Mouse (Mus musculus) kidney, adult 9 months (tissue): ENCODE measurements around the gene Ssh2.

Experiments
- DNase-seq: peaks from one replicate; pipeline ENCODE4 v3.0.0; 2022

Gene Ssh2

DNA sequence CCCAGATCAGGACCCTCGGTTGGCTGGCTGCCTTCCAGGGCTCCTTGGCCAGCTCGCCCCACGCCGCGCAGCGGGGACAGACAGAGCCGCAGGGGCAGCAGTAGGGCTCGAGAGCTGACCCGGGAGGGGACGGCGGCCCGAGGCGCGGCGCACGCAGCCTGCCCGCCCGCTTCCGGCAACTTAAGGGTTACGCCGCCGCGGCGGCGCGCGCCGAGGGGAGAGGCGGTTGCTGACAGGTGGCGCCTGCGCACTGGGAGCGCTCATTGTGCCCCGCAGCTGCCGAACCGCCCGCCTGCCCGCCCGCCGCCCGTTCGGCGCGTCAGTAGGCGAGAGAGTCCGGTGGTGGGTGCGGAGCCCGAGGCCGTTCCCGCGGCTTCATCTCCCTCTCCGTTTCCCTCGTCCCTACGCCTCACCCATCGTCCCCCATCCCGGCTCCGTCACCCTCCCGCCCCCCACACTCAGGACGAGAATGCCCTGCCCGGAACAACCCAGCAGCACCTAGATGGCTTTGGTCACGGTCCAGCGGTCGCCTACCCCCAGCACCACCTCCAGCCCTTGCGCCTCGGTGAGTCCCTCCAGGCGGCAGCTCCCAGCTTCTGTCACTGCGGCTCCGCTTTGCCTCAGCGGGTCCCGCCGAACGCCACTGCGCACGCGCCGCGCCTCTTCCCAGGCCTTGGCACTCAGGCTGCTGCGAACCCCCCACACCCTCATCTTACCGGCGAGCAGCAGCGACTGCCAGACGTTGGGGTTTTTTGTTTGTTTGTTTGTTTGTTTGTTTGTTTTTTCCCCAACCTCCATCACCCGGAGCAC lies at the start of gene Ssh2:
TSS of gene Ssh2 (plus strand) at position 337 of the 810 bp plus-strand sequence.
- peak; percentile 81 for DNase-seq

DNA sequence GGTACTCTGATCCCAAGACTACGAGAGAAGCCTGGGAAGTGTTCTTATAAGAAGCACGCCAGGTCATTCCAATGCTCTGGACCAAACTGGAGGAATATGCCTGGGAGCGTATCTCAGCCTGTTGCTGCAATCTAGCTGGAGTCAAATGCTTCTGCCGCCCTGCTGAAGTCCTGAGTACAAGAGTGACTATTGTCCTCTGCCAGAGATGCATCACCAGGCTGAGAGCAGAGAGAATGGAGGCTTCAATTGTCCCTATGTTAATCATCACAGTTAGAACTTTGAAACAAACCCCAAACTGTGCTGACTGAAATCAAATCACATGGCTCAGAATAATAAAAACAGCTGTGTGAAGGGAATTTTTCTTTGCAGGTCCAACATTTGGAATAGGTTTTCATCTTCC lies 42.4 kb upstream of the Ssh2 start:
- DNase-seq, result no peak

DNA sequence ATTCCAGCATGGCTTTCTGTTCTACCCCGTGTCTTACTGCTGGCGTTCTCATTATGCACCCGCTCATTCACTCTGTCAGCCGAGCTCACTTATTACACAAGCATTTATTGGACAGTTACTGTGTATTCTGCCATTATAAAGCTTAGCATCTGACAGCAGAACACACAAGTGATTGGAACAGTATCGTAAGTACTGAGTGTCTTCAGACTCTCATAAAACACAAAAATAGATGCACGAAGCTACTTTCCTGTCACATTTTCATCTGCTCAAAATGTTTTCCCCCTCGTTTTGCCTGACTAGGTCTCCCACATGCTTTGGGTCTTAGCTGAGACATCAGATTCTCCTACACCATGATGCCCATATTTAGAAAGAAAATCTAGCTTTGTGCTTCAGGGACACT lies 41.6 kb upstream of the Ssh2 start:
- DNase-seq, result no peak

DNA sequence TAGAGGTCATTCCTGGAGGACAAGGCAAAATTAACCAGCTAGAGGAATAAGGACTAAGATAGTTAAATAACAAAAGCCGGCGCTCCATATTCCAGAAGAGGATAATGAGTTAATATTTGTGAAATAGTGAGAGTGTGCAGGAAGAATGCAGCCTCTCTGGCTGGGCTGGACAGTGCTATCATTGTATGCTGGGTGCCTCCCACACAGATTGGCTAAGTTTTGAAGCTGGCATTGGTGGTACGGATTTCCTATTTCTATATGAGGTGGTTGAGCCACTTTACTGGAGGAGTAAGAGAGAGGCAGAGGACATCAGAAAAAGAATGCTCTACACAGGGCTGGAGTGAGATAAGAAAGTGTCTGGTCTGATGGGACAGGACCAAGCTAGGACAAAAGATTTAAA lies 36.3 kb upstream of the Ssh2 start:
- no peak for DNase-seq

DNA sequence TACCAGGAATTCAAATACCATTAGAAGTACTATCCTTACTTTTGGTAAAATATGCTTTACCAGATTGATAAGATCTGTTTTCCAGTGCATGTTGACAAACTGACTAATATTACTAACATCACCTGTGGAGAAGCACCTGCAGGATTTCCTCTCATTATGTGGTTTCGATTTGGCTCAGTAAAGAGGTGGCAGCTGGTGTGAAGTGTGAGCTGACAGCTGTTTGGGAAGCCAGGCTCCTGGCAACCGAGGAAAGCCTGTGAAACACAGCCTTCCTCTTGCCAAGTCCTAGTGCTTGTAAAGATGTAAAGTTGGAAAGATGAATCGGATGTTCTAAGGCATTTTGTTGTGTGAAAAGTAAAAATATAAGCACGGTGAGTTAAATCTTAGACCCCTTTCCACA lies 35.2 kb upstream of the Ssh2 start:
- DNase-seq, result no peak

DNA sequence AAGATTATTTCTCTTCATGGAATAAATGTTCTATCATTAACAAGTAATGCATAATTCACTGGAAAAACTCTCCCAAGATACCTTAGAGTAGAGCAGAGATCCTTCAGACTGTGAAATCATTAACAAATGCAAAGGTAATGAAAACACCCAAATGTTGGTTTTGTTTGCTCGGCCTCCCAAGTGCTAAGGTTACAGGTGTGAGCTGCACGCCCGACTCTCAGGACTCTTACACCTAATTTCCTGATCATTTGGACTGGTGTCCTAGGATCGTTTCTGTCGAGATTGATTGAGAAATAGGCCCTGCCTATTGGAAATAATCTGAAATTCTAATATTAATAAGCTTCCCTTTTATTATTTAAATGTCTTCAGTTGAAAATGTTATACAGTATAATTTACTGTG lies 34.6 kb upstream of the Ssh2 start:
- peak; percentile 26 for DNase-seq

DNA sequence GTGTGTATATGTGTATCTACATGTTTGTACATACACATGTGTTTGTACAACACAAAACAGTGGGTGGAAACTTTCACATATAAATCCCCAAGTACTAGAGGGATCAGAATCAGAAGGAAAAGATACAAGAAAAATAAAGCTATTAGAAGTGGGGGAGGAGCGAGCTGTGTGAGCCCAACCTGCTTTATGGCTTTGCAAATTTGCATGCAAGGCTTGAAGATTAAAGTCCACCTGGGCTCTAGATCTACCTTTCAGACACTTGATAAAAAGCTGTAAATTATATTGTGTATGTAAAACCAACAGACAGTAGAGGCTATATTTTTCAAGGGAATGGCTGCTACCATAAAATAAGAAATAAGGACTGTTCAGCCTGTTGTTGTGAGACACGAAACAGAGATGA lies 34.0 kb upstream of the Ssh2 start:
- peak; percentile 35 for DNase-seq

DNA sequence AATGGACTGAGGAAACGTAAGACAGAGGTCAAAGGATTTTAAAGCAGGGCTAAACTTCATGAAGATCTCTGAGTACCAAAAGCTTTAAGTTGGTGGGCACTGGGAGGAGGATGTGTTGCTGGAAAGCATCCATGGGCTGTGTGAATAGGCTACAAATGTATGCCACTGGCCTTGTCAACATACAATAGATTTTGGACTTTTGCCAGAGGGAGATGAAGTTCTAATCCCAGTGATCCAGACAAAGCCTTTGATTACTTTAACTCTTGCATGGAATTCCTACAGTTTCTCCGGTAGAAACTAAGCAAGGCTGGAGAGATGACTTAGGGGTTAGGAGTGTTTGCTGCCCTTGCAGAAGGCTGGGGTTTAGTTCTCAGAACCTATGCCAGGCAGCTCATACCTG lies 33.5 kb upstream of the Ssh2 start:
- DNase-seq, result no peak

DNA sequence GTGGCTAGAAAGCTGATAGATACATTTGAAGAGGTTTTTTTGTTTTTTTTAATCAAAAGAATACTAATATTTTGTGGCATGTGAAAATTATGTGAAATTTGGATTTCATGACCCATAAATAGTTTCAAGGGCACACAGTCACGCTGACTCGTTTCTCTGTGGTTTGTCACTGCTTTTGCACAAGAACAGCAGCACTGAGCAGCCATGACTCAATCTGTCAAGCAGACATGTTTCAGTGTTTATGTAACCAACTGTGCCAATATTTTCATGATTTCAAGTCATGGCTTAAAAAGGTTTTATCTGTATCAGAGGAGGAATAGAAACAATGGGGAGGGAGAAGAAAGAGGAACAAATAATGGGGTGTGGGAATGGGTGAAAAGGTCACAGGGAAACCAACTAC lies 31.2 kb upstream of the Ssh2 start:
- no peak for DNase-seq

DNA sequence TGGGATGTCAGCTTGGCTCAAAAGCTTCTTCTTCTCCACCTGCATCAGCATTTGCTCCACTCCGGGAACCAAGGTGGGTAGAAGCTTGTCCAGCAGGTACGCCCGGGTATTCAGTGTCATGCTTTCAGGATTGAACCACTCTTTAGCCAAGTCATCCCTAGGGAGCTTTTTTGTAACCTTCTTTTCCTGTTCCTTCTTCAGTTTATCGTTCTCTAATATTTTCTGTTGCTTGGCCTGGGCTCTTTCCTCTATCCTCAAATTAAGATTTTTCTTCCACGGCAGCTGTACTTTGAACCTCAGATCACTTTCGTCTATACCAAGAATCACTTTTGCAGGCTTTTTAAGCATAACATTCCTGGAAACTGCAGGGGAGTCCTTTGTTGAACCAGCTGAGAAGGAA lies 27.2 kb upstream of the Ssh2 start, which contains the start of gene Efcab5:
TSS of gene Efcab5 (minus strand) at position 101 of the 400 bp plus-strand sequence.
- DNase-seq, result no peak

DNA sequence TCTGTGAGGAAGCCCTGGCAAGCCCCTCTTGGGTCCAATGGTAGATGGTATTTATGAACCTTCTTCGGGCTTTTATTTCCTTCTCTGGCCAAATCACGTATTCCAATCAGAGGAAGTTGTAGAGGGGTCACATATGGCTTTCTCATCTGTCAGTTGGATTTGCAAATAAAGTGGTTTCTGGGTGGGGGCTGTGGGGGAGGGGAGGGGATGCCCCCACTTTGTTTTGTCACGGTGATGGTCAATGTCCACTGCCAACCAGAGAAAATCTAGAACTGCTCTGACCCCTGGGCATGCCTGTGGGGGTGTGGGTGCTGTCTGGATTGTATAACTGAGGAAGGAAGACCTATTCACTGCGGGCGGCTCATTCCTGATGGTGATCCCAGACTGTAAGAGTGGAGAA lies 22.7 kb upstream of the Ssh2 start:
- DNase-seq, result no peak

DNA sequence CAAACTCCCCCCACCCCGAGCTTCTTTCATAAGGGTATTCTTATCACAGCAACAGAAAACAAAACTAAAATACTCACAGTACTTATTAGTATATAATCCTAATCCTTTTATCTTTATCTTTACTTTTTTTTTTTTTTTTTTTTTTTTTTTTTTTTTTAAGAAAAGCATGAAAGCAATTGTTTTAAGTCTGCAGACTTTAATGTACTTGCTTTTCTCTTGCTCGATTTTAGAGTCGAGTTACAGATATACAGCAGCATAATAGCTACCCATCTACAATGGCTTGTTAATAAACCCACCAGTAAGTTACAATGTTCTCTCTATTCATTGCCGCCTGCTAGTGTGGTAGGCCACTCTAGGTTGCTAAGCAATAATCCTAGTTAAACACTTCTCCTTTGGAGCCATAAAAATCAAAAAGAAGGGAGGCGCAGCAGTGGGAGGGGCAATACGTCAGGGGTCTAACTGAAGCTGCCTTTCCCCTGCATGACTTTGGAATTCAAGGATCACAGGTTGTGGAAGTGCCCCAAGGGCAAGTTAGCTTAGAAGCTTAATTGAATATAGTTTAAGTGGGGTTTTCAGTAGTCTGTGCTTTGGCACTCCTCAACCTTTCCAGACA lies 22.0 kb upstream of the Ssh2 start:
- DNase-seq, result peak; percentile 64

DNA sequence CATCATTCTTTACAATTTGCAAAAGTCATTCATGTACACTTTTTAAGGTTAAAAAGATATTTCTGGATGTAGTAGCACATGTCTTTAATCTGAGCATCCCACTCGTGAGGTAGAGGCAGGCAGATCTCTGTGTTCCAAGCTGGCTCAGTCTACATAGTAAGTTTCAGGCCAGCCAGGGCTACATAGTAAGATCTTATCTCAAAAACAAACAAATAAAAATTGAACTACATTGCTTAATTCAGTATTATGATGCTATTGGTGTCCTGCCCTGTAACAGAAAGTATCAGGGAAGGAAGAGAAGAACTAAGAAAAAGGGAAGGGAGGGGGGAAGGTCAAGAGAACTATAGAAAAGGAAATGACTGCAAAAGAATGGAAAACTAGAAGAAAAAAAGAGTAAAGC lies 21.3 kb upstream of the Ssh2 start:
- no peak for DNase-seq

DNA sequence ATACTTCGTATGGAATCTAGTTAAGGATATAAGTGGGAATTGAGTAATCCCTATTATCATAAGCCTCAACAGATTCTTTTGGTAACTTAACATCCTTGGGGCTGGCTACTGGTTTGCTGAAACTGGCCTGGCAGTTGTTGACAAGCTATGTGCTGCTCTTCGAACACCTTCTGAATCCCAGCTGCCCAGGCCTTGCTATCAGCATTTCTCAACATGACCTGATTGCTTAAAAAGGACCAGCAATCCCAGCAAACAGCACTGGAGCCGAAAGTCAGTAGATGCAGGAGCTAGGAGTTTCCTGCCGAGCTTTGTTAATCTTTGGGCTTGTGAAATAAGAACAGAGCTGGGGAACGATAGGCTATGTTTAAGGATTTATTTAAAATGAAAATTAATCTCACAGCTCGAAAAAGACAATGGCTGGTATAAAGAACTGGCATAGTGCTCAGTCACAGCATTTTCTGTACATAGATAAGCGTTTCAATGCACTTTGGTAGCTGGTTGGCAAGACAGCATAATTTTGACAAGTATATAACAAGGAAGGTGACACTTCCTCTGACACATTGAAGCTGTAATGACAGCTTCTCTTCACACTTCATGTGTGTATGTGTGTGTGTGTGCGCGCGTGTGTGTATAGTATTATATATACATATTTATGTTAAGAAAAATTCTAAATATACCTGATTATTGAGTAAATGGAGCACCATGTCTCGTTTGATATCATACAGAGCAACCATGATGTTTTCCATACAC lies 20.6 kb upstream of the Ssh2 start:
- no peak for DNase-seq

DNA sequence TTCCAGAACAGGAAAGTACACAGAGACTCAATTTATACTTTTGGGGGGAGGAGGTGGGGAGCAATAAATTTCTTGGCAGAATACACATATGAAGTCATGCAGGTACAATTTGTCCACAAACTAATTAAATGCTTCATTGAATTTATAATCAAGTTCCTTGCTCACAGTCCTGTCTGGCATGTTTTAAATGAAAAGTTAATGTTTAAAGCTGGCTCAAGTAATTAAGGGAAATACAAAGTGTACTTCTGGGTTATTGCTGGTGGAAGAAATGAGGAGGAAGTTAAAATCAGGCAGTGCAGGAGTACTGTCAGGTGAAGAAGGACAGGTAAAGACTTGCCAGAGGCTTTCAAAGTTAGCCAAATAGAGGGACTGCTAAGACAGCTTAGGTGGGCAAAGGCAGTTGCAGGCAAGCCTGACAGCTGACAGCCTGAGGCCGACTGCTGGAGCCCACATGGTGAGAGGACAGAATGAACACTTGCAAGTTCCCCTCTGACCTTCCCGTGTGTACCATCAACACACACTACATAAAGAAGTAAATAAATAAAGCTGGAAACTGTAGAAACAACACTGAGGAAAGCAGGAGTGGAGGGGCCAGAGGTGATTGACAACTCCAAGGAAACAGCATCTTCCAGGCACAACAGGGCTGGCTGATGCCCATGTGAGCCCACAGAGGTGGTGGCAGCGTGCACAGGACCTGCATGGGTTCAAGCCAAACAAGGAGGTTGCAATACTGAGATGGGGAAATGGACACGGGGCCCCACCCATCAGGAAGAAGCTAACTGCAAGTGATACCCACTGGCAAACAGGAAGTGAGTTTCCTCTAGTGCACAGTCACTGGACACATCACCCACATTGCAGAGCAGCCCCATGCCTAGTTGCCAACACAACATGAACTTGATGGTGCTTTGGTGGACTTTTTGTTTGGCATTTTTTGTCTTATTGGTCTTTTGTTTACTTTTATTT lies 19.6 kb upstream of the Ssh2 start:
- DNase-seq, result peak; percentile 81

DNA sequence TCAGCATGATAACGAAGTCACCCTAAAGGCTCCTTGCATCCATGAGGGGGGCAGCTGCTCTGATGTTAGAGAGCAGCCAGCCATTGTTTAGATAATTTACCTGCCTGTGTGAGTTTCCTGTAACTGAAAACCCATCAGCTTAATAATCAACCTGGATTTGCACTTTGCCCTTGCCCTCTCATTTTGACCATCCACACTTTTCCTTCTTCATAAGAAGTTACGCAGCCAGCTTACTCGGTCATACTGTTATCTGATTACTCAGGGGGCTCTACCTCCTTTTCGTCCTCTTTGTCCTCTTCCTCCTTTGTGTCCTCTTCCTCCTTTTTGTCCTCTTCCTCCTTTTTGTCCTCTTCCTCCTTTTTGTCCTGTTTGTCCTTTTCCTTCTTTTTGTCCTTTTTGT lies 16.5 kb upstream of the Ssh2 start:
- peak; percentile 89 for DNase-seq

DNA sequence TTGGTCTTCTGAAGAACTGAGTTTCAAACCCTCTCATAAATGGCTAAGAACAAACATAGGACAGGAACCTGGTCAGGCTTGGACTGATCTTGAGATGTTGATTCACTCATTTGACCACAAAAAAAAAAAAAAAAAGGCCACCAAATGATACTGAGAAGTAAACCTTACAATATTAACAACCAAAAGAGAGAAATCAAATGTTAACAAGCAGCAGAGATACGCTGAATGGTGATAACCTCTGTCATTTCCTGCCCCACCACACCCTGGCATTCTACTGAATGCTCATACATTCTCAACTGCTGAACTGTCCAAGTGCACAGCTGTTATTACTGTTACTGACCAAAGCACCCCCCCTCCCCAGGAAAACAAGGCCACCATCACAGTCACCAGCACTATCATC lies 15.4 kb upstream of the Ssh2 start:
- no peak for DNase-seq

DNA sequence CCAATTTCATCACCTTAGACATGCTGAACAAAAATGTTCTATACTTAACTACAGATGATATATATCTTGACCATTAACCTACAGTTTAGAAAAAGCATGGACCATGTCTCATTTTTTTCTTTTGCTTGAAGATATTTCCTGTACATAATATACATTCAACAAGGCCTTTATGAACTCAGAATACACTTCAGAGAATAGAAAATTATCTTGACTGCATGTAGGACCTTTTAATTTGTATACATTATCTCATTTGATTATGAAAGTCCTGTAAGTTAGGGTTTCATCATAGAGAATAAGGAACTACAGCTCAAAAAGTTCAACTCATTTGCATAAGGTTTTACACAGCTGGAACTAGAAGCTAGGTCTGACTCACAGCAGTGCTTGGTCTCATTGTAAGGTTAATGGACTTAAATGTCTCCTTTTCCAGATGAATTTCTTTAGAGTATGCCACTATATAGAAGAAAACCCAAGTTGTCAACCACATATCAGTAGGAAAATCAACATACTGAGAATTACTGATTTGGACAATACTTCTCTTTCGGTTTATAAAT lies 1.9 kb upstream of the Ssh2 start:
- DNase-seq, result no peak

DNA sequence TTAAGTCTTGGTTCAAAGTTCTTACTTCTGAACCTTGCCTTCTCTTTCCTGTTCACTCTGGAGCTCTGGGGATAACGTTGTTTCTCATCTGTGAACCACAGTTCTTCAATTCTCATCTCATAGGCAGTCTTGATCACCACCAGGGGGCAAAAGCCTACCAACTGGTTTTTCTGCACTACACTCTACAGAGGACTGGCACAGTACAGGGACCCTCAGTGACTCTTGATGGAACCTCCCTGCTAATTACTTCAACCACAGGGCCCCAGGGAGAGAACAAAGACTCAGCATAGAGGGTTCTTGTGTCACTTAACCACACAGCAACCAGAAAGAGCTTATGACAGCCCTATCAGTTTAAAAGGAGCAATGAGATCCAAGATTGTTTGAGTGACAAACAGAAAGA lies 1.3 kb upstream of the Ssh2 start:
- DNase-seq, result peak; percentile 87

DNA sequence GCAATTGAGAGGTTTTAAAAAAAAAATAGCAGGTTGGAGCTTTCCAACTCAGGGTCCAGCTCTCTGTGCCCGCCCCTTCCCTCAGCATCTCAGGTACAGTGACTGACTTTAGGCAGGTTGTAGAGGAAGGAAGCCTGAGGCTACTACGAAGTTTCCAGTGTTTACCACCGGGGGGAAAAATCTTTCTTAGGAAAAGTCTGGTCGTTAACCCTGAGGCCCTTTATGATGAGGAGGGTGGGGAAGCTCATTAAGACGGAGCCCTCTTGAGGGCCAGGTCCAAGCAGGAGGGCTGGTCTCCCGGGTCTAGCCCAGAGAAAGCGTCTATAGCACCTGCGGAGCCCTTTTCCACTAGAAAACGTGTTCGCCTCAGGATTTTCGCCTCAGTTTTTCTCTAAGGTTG lies 604 bp upstream of the Ssh2 start:
- no peak for DNase-seq

DNA sequence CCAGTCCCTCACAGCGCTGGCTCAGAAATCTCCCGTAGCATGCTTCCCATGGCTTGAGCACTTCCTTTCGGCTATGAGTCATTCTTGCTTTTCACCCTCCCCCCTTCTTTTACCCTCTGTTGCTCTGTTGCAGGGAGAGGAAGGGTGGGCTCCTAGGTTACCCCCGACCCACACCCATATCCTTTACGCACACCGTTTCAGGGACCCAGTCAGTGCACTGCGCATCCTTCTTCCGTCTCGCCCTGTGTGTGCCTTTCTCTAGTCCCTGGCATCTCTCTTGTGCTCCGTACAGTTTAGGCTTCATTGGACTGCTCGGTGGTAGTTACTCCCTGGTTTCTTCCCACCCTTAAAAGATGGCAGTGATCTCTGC lies 659 bp downstream of the Ssh2 start:
- no peak for DNase-seq

DNA sequence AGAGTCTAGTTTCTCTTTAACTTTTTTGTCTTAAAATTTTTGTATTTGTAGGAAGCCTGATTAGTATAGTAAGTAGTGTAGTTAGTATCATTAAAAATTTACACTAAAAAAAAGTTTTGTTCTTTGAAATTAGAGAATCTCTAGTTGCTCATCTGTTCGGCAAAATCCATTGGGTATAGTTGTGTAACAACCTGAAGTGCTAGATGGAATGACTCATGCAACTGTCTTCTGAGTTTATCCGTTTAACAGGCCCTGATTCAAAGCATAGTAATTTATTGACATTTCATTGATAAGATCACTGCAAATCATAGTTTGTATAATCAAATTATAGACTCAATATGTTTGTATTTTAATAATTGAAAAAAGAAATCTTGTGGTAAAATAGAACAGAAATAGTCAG lies 14.7 kb downstream of the Ssh2 start:
- no peak for DNase-seq

DNA sequence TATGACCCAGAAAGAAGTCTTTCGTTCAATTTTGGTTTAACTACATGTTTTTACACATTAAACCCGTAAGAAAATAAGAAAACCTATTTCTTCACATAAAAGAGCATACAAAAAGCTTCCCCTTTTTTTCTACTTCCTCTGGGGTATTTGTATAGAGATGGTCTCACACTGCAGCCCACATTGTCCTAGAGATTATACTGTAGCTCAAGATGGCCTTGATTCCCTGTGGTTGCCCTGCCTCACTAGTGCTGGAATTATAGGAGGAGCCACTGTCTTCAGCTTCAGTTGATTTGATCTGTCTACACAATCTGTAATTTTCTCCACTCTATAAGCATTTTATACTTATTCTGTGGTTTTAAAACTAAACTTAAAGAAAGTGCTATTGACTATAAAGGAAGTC lies 15.4 kb downstream of the Ssh2 start:
- no peak for DNase-seq
